Mouse (Mus musculus) limb, embryonic 14.5 days (tissue): ENCODE results near the gene Zfp683. TPM values are rescaled to one million over a fixed set of nuclear protein-coding genes. Genes with fewer than 3 reads are reported as not detected.

Experiments used
- ATAC-seq: fragments of 200-750 bp; cut with Nextera tagmentation; 2 replicates; pipeline ENCODE4 v1.8.0; 2017; ENCODE audit warnings: low read depth, moderate number of reproducible peaks, moderate TSS enrichment; ENCODE audit not compliant: low FRiP score
- DNase-seq: peaks from one replicate; pipeline ENCODE4 v3.0.0-alpha.2; 2015; ENCODE audit warnings: low spot score
- H3K27ac ChIP-seq: fragments of 300-500 bp; sonication (generic); replicated peaks from 2 replicates; pipeline ENCODE4 v1.5.1; 2014; ENCODE audit warnings: low read depth, mild to moderate bottlenecking, low read length, moderate library complexity, mixed read lengths
- H3K27me3 ChIP-seq: fragments of 300-500 bp; sonication (generic); 2 replicates; pipeline ENCODE4 v1.6.1; 2014; ENCODE audit warnings: low read length, mixed read lengths; ENCODE audit not compliant: control insufficient read depth, insufficient read depth
- H3K36me3 ChIP-seq: fragments of 300-500 bp; sonication (generic); 2 replicates; pipeline ENCODE4 v1.6.1; 2014; ENCODE audit warnings: mild to moderate bottlenecking, low read length, moderate library complexity, mixed read lengths; ENCODE audit not compliant: control insufficient read depth, insufficient read depth
- H3K4me1 ChIP-seq: fragments of 300-500 bp; sonication (generic); 2 replicates; pipeline ENCODE4 v1.6.1; 2014; ENCODE audit warnings: antibody characterized with exemption, low read length, mixed read lengths; ENCODE audit not compliant: control insufficient read depth, insufficient read depth
- H3K4me2 ChIP-seq: fragments of 300-500 bp; sonication (generic); replicated peaks from 2 replicates; pipeline ENCODE4 v1.6.1; 2014; ENCODE audit warnings: low read depth, mild to moderate bottlenecking, low read length, moderate library complexity; ENCODE audit not compliant: severe bottlenecking
- H3K4me3 ChIP-seq: fragments of 300-500 bp; sonication (generic); replicated peaks from 2 replicates; pipeline ENCODE4 v1.5.1; 2014; ENCODE audit warnings: low read length
- H3K9ac ChIP-seq: fragments of 300-500 bp; sonication (generic); 2 replicates; pipeline ENCODE4 v1.6.1; 2014; ENCODE audit warnings: mild to moderate bottlenecking, low read depth, low read length, moderate library complexity; ENCODE audit not compliant: severe bottlenecking
- H3K9me3 ChIP-seq: fragments of 300-500 bp; sonication (generic); 2 replicates; pipeline ENCODE4 v1.6.1; 2016; ENCODE audit warnings: low read length; ENCODE audit not compliant: control insufficient read depth
- POLR2A ChIP-seq: fragments of 200-500 bp; IDR thresholded peaks from 2 replicates; pipeline ENCODE4 v1.8.0; 2012; ENCODE audit warnings: inconsistent platforms, mild to moderate bottlenecking, moderate library complexity, borderline replicate concordance; ENCODE audit not compliant: insufficient read depth, insufficient read length; ENCODE audit errors: extremely low read depth
- WGBS: fragments of 180-500 bp; shearing (Covaris S2); extraction: QIAGEN DNeasy Blood & Tissue Kit; methylation state at CpG from one replicate; pipeline ENCODE4 v1.1.7; 2014; 5-methylcytosine and 5-hydroxymethylcytosine counted together
- polyA plus RNA-seq, 2 experiments: library from polyadenylated mRNA; depleted of rRNA in 1 of 2; stranded (reverse) in 1 of 2; unstranded in 1 of 2; fragments of >200 nt; fragmentation: Nextera tagmentation in 1 of 2; extraction: Ambion mirVana in 1 of 2; gene quantifications; 2 replicates each; pipeline versions ENCODE4 v1.2.1 to v1.2.3; 2012 to 2014

The Zfp683 gene
- polyA plus RNA-seq, 2 experiments, result 0.04 TPM; not detected in 1

DNA sequence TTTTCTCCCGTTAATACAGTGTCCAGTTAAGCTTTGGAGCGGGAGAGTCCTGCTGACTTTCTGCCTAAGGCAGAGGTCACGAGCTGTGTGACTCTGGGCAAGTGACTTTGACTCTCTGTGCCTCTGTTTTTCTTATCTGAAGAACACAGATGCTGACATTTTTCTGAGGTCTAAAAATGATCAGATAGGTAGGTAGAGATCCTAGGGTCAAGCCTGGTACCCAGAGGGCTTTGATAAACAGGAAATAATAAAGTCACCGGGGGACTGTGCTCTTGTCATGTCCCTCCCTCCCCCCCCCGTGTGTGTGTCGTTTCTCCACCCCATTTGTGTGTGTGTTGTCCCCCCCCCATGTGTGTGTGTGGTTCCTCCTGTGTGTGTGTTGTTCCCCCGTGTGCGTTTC, 8.9 kb downstream of the Zfp683 start:
- Histone ChIP-seq H3K9me3 (no peaks in the 10 kb centered on the region), H3K36me3 (no peaks in the 10 kb centered on the region), H3K9ac (no peak overlapping the region), H3K27me3 (no peaks in the 10 kb centered on the region), H3K27ac (no peak overlapping the region), H3K4me1 (no peaks in the 10 kb centered on the region), H3K4me2 (no peak overlapping the region), H3K4me3 (no peak overlapping the region)
- TF ChIP-seq POLR2A, result no peak
- DNase-seq (no peak), ATAC-seq (no peak)
- 63% methylated on average over 8 of the region's 8 CpGs for WGBS

DNA sequence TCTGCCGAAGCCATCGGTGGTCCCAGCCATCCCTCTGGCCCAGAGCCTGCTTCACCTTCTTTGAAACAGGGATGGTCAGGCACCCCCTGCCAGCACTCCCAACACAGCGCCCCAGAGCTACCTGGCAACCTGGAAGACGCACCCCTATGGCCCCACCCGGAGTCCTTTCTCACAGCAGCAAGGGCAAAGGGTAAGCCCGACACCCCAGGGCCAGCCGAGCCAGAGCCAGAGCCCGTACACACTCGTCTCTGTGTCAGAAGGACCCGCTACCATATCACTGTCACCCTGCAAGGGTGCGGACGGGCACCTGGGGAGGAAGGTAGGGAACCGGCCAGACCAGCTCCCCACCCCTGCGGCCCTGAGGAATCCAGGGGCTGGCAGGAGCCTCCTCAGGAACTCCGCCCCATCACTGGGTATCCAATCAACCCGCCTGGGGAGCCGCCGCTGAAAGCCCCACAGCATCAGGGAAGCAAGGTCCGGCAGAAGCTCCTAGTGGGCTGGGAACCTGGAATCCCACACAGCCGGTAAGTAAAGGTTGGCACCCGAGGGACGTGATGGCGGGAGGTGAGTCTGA, 11.9 kb downstream of the Zfp683 start:
- no peak for ATAC-seq
- Histone ChIP-seq H3K4me1 (no peaks in the 10 kb centered on the region), H3K27me3 (no peaks in the 10 kb centered on the region), H3K4me3 (no peak overlapping the region), H3K9me3 (no peaks in the 10 kb centered on the region), H3K27ac (no peak overlapping the region), H3K4me2 (no peak overlapping the region), H3K9ac (no peak overlapping the region), H3K36me3 (no peaks in the 10 kb centered on the region)
- 21% methylated on average over 22 of the region's 23 CpGs for WGBS
- TF ChIP-seq POLR2A, result no peak
- DNase-seq, result no peak

DNA sequence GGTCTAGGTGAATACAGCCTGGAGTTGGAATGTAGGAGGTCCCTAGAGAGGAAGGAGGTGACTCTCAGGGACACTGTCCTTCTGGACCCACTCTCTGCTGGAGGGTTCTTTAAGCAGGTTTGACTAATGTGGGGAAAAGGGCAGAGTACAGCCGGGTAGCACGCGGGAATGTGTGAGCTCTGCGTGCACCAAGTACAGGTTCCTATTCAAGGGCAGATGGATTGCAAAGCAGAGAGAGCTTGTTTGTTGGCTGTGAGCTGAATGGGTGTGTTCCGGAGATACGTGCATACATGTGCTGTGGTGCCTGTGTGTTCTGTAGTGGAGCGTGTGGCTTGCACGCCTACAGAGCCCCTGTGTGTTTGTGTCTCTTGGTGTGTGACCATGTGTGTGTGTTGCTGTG, 13.7 kb downstream of the Zfp683 start:
- WGBS, result 96% methylated on average over 8 of the region's 8 CpGs
- H3K4me3 ChIP-seq, result no peak overlapping the region
- no peaks in the 10 kb centered on the region for H3K36me3 ChIP-seq
- no peak overlapping the region for H3K4me2 ChIP-seq
- DNase-seq (no peak), ATAC-seq (no peak)
- TF ChIP-seq POLR2A, result no peak
- no peaks in the 10 kb centered on the region for H3K4me1 ChIP-seq
- H3K27me3 ChIP-seq, result no peaks in the 10 kb centered on the region
- H3K9ac ChIP-seq, result no peak overlapping the region
- H3K9me3 ChIP-seq, result no peaks in the 10 kb centered on the region
- H3K27ac ChIP-seq, result no peak overlapping the region

DNA sequence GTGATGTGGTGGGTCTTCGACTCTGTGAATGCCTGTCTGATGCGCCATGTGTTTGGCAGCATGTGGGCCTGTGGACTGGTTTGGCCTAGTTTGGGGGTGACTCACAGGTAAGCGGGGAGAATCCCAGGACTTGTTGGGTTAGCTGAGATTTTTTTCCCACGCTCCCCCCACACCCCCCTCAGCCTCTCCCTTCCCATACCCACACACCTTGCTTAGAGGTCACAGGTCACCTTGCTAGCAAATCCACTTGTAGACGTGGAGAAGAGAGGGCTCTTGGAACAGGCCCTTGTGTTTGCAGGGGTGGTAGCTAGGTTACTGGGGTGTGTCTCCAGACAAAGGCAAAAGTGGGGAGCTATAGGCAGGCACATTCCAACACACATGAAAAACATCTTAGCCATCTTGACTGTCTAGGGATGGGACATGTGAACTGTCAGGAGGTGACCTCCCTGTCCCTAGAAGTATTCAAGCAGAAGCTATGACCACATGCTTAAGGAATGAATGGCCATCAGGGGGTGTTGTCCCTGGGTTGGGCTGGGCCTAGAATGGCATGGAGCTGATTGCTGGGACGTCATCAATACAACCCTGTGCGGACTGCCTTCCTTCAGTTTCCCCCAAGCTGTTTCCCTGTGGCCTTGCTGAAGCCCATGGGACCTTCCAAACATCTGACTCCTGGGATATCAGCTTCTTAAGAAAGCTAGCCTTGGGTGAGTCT, 14.4 kb downstream of the Zfp683 start:
- TF ChIP-seq POLR2A, result no peak
- Histone ChIP-seq H3K9me3 (no peaks in the 10 kb centered on the region), H3K4me1 (no peaks in the 10 kb centered on the region), H3K9ac (no peak overlapping the region), H3K4me3 (no peak overlapping the region), H3K27ac (no peak overlapping the region), H3K36me3 (no peaks in the 10 kb centered on the region), H3K4me2 (no peak overlapping the region), H3K27me3 (no peaks in the 10 kb centered on the region)
- ATAC-seq (no peak), DNase-seq (no peak)
- WGBS, result 73% methylated on average over 7 of the region's 7 CpGs

DNA sequence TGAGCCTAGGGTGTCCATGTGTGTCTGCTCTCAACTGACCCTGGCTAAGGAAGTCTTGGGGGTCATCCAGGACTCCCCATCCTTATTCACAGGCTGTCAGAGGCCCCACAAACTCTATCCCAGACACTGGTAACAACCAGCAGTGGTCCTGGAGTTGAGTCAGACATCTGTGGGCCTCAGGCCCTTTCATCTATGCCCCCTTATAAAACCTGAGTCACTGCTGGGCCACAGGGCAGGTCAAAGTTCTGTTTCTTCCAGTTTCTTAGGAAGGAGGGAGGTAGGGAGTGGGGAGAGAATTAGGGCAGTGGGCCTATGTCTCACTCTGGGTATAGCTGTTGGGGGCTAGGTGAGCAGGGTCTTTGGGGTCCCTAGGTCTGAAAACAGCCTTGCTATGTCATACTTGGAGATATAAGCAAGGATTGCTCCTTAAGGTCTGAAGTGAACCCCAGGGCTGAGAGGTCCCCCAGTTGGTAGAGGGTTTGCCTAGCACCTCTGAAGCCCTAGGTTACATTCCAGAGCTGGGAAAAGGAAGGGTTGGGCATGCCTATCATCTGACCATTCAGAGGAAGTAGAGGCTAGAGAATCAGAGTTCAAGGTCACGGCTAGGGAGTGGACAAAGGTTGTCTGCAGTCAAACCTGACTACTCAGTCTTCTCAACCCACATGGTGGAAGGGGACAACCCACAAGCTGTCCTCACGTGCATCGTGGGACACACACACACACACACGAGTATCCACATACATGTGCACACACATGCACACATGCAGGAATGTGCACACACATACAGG, 15.3 kb downstream of the Zfp683 start:
- ATAC-seq (no peak), DNase-seq (no peak)
- 83% methylated on average over 4 of the region's 4 CpGs for WGBS
- no peak overlapping the region for H3K4me3 ChIP-seq
- H3K27ac ChIP-seq, result no peak overlapping the region
- H3K4me1 ChIP-seq, result no peaks in the 10 kb centered on the region
- no peaks in the 10 kb centered on the region for H3K27me3 ChIP-seq
- H3K36me3 ChIP-seq, result no peaks in the 10 kb centered on the region
- H3K4me2 ChIP-seq, result no peak overlapping the region
- no peak for TF ChIP-seq POLR2A
- no peak overlapping the region for H3K9ac ChIP-seq
- H3K9me3 ChIP-seq, result no peaks in the 10 kb centered on the region
